Mouse (Mus musculus): Measurements from ENCODE around the gene Serpina3n.

DNA sequence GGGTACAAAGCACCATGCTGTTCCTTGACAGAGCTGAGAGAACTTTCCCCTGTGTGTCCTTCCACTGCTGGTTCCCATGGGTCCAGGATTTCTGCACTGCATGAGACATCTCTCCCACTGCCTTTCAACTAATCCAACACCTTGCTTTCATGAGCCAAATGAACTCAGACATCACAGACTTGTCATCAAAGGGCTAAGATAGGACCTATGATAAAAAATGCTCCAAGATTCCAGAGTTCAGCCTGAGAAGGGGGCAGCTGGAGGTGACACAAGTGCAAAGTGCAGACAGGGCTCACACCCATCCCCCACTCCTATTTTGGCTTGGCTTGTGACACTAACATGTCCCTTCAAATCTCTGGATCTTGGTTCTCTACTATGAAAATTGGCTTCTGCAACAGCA, 18.1 kb upstream of the Serpina3n start:
- TF ChIP-seq CTCF (IDR thresholded peaks at IDR 0.05; ENCODE audit: low read depth, low read length) (no peak), GATA1 (IDR thresholded peaks at IDR 0.05; ENCODE audit: borderline replicate concordance, low read length) (no peak), GATA2 (IDR thresholded peaks at IDR 0.05; ENCODE audit: borderline replicate concordance, low read depth, low read length) (no peak), TAL1 (conservative IDR thresholded peaks at IDR 0.05; ENCODE audit: low read depth, low read length) (no peak)
